Mouse (Mus musculus) layer of hippocampus, adult 18-20 months (tissue): ENCODE measurements around the gene Med23. TPM values are rescaled to one million over a fixed set of nuclear protein-coding genes. Genes with fewer than 3 reads are reported as not detected.

ENCODE experiments used
- DNase-seq, 2 experiments: peaks; one replicate each; pipeline ENCODE4 v3.0.0; 2022; ENCODE audit warnings: low spot score in 2 of 2
- long read RNA-seq: library from polyadenylated mRNA; stranded (forward); transcript quantifications from one replicate; pipeline ENCODE4 v2.0.0, GENCODE M21; 2021
- total RNA-seq, 2 experiments: library from RNA; stranded (reverse); gene quantifications; 2 replicates each; pipeline ENCODE4 v1.2.3; 2021

Gene Med23
- 10 to 100 TPM; 29.7 to 34.0 TPM for total RNA-seq
- long read RNA-seq, full-length matches to known transcripts: 9 of 17 reads
- long read RNA-seq, partial matches to known transcripts: 8 of 17 reads
- long read RNA-seq, other reads (novel, unspliced or antisense): 0 of 17 reads

DNA sequence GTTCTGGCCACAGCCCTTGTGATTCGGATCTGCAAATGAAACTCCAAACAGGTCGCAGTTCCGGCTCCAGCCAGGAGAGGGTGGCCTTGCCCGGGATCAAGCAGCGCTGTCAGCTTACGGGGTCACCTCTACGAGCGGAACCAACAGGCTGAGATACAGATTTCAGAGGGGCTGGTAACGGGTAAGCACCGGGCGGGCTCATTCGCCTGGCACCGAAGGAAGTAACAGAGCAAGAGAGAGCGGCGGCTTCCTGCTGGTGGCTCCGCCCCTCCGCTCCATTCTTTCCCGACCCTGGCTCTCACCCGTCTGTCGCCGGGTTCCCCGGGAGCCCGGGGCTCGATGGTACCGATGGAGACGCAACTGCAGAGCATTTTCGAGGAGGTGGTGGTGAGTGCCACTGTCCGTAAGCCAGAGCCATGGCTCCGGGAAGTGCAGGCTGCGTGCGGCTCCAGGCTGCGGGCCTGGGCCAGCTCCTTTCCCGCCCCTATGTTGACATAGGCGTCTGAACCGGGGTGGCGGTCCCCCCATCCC, at the start of gene Med23:
Gene Med23, plus strand, starts transcription at position 227 of the 531 bp plus-strand sequence.
- peak; percentile 97 to 100 for DNase-seq

DNA sequence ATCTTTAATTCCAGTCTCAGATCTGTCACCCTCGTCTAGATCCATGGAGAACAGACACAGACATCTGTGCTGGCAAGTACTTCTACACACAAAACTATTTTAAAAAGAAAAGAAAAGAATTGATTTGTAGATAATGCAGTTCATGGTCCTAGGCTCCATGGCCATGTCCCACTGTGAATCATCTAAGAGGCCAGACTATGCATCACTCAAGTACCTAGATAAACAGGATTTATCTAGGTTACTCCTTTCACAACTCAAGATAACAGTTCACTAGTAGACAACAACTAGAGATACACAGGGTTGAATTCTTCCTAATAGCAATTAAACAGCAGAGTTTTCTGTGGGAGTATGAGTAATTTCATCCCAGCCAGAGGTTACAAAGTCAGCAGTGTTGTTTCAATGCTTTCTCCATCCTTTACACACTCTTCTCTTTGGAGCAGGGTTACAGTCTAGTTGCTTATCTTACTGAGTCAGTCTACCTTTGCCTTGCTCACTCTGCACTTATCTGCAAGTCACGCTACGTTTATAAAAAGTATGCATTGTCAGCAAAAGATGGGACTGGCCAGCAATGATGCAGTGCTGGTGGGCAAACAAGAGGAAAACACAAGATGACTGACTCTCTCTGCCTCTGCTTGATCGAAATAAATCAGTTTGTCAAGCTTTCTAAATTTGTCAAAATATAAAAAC, 47.7 kb upstream of the Med23 start:
- no peak for DNase-seq

DNA sequence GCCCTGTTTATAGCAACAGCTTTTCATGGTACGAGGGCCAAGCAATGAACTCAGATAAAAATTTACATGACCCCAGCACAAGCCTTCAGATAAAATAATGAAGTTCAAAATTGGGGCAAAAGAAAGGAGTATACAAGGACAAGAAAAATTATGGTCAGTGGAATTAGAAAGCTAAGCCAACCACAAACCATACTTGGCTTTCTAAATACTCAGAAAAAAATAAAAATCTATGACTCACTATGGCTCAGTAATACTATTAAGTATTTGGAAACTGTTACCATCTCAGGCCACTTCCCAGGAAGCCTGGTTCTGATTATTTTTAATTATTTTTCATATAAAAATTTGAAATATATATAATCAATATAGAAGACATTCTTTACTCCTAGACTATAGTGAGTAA, 46.9 kb upstream of the Med23 start:
- no peak for DNase-seq

DNA sequence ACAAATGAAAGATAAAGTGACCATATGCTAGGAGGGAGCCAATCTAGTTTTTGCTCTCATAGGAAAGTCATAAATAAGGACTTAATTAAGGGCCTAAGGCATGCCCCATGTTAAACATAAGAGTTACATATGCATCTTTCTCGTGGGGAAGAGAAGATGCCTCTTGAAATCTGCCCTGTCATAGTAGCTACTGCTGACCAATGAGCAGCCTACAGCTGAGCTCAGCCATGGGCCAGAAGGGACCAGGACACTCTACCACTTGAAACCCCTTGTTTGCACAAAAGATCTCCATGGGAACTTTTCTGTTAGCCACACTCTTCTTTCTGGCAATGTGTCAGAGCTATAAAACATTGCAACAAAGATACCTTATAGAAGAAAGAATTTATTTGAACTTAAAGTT, 46.5 kb upstream of the Med23 start:
- no peak for DNase-seq

DNA sequence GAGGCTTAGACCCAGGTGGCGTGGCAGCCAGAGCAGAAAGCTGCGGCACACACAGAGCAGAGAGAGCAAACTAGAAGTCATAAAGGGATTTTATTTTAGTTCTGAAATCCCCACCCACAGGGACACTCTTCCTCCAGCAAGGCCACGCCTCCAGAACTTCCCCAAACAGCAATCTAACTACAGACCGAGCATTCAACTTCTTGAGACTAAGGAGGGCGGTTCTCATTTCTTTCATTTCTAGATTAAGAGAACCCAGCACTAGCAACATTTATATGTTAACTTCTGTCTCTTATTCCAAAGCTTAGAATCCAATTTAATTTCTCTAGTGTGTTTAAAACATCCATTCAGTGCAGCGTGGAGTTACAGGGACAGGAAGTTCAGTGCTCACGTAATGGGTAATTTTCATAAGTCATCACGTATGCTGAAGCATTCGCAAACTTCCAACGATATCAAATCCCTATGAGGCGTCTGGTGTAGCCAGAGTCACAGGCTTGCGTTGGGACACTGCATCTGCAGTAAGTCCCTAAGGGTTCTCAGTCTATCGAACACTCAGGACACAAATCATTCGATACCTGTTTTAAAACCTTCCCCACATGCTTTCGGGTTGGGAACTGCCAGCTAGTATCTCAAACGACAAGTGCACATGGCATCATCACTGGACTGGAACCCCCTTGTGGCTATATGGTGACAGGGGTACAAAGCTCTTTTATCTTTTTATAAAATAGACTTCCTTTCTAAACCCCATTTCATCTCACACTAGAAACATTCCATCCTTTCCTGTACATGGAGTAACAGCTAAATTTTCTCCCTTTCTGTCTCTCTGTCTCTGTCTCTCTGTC, 45.9 kb upstream of the Med23 start:
- DNase-seq: no peak

DNA sequence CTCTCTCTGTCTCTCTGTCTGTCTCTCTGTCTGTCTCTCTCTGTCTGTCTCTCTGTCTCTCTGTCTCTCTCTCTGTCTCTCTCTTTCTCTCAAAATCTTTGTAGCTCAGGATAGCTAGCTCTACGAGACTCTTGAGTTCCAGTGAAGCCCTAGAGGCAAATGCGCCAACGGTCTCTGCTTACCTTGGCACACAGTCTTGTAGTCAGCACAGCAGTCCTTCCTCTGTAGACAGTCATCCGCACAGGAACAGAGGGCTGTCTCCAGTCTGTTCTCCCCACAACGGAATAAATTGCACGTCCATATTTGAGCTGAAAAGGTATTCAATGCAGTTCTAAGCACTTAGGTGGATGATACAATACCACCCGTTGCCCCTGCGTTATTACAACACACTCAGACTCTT, 45.2 kb upstream of the Med23 start:
- DNase-seq: no peak

DNA sequence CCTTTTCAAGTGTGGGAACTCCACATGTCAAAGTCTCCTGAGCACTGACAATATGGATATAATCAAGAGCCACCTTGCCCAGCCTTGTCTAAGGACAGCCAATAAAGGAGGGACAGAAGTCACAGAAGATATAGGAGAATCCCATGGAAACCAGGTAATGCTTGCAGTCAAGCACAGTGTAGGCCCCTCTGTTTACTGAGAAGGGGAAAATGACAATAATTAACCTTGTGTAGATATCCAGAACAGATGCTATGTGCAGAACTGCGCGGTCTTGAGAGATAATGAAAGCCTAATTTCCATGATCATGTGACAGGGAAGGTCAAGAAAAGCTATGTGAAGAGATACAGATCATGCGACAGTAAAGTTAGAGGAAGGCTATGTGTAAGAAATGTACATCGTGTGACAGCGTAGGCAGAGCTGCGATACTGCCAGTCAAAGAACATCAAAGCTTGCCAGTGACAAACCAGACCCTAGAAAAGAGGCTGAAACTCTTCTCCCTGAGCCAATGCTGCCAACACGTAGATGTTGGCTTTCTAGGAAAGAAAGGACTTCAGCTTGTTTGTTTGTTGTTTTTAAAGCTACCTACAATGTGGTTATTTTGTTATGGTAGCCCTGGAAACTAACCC, 44.2 kb upstream of the Med23 start:
- no peak for DNase-seq

DNA sequence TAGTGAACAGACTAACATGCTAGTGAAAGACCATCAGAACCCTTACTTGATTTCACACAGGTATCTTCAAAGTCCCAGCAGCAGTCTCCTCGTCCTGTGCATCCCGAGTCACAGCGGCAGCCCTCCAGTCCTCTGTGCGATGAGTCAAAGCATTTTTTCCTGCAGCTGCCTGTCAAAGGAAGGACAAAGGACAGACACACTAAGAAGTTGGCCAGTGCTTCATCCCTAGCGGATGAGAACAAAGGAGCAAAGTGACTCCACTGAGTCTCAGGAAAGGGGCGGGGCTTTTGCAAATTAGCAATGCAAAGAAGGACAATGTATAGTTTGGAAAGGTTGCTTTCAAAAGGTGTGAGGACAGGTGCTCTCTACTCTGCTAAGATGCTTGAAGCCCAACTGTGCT, 43.7 kb upstream of the Med23 start:
- DNase-seq: no peak

DNA sequence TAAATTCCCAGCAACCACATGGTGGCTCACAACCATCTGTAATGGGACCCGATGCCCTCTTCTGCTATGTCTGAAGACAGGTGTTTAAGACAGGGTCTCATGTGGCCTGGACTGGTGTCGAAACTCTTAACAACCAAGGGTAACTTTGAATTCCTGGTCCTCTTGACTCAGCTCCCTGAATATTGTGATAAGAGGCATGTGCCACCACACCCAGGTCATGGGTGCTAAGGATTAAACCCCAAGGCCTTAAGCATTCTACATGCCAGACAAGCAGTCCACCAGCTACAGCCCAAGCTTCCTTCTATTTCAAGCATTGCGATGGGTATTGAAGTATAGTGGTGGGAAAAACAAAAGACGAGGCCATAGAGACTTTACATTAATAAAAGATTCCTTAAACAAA, 41.6 kb upstream of the Med23 start:
- DNase-seq: no peak

DNA sequence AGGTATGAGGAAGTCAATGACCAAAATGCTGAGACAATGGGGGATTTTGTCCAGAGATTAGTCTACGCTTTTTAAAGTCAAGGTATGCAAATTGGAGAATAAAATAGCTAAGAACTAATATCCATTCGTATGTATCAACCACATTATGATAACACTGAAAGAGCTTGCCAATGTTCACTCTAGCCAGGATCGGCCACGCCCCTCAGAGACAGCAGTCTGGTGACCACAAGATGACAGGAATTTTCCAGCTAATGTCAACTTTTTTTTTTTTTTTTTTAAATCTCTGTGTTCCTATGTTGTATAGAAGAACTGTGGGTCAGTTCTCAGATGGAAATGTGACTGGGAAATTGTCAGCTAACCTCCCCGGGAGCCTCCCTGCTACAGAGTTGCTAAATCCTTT, 39.3 kb upstream of the Med23 start:
- DNase-seq: no peak

DNA sequence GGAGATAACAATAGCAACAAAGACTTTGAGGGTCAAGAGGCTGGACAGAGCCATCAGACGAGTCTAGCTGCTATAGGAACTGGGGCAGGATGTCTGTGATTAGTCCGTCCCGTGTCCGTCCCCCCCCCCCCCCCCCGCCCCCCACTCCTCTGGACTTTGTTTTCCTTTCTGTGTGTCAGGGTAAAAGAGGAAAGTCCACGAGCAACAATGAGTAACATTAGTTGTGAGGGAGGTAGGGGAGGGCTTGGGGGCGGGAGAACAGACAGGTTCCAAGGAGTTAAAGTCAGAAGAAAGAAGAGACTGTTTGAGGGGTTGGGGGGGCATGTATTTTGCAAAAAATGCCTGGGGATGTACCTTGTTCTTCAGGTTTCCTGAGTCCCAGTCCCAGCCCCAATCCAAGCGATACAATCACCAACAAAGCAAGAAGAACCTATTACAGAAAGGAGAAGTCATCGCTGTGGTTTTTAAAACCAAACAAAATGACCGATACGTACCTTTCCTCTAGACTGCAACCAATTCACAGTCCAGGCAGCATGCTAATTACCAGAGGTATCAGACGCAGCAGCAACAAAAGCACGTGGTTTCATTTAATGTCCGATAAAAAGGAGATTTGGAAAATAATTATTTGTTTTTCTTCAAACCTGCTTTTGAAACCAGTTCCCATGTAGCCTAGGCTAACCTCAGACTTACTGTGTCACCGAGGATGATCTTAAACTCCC, 38.2 kb upstream of the Med23 start:
- DNase-seq: no peak

DNA sequence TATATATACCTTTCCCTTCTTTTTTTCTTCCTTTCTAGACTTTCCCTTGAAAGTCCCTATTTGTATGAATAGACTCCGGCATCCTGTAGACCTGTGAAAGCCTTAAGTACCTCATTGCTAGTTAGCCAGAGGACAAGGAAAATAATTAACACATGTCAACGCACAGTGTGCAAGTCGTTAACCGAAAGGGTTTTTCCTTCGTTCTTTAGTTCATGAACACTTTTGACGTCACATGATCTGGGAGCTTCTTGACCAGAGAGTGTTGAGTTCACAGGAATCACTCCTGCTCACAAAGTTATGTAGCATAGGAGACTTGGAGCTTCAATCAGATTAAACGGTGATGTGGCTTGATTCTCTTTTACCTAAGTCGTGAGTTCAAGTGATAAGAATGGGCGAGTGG, 37.5 kb upstream of the Med23 start:
- DNase-seq: no peak

DNA sequence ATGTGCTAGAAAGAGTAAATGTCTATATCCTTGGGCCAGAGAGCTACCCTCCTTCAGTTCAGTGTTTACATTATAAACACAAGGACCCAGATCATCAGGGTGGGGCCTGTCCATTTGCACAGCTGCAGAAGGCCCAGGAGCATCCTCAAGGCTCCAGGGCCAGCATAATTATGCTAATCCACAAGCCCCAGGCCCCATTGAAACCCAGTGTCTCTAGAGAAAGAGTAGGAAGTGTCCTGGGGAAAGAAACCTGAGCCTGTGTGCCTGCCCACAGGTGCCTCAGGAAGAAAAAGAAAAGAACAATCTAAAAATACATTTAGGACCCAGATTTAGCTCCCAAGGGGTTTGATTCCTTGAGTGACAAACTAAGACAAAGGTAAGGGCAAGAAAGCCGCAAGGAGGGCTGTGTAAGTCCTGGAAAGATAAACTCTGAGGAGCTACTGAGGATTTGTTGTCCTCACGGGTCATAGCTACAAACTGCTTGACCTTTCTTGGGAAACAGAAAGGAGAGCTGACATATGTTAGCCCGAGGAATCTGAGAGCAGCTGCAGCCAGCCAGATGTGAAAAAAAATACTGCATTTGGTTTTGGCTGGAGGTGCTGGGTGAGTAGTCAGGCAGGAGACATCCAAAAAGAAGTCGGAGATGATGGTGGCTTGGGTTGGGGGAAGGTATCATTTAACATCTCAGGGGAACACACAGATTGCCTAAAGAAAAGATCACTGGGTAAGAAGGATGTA, 35.0 kb upstream of the Med23 start:
- DNase-seq: no peak

DNA sequence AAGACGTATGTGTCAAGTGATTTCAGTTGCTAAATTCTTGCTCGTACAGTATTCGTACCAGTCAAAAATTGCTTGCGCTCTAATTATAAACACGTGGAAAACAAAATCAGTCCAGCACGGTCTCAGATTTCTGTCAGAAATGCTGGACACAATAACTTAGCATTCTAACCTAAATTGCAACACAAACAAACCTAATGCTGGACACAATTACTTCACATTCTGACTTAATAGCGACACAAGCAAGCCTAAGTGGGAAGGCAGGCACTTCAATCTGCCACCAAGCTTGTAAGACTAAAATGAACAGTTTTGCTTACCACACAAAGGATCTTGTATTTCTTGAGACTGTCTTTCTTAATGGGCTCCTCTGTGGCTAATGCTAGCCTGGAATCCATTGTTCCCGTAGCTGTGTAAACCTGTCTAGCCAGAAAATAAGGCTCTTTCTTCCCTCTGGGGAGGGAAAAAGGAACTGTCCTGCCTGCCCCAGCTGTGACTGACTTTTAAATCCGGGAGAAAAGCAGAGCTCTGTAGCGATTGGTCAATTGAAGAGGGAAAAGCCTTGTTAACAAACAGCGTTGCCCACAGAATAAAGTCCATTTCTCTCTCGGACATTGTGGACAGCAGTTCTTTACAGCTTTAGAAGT, 34.0 kb upstream of the Med23 start:
- no peak for DNase-seq

DNA sequence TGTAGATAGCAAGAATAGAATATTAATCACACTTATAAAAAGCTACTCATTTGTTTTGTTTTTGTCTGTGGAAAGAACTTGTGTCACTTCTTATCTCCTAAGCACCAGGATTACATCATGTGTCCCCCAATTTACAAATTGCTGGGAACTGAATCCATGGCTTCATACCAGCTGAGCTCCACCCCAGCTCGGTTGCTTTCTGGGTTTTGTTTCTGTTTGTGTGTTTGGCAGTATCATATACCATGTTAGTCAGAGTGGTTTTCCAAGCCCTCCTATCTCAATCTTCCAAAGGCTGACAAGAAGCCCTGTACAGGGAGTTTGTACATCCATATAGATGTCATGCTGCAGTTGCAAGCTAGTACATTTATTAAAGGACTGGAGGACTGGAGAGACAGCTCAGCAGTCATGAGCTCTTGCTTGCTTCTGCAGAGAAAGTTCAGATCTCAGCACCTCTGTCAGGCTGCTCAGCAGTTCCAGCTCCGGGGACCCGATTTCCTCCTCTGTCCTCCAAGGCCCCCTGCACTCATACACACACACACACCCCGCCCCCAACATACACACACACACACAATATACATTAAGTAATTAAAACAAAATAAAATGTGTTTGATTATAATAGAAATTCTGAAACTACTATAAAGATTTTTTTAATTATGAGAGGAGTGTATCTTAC, 33.3 kb upstream of the Med23 start:
- DNase-seq: no peak

DNA sequence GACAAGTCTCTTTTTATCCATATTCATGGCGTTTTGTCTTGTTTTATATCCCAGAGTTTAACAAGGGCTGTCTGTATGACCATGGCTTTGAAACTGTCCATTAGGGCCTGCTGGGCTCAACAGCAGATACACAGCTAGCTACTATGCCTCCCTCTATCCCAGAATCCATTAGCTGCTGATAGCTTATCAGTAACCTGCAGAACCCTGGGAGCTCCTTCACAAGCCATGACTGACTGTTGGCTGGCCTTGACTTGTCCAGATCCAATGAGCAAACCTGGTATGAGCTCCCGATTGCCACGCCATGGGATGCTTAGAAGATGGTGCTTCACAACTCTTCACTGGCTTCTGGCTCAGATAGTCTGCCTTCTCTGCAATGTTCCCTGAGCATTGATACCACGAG, 29.0 kb upstream of the Med23 start:
- DNase-seq: no peak

DNA sequence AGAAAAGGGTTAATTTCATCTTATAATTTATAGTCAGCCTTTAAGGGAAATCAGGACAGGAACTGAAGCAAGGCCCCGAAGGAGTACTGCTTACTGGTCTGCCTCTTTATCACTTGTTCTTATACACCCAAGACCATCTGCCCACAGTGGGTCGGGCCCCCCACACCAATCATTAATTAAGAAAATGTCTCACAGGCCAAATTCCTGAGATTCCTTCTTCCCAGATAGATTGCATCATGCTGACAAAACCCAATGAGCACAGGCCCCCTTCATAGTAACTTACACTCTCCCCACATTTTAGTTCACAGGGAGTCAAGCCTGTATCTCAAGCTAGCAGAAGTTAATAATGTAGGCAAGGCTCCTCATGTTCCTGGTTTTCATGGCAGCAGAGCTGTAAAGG, 27.8 kb upstream of the Med23 start:
- DNase-seq: no peak

DNA sequence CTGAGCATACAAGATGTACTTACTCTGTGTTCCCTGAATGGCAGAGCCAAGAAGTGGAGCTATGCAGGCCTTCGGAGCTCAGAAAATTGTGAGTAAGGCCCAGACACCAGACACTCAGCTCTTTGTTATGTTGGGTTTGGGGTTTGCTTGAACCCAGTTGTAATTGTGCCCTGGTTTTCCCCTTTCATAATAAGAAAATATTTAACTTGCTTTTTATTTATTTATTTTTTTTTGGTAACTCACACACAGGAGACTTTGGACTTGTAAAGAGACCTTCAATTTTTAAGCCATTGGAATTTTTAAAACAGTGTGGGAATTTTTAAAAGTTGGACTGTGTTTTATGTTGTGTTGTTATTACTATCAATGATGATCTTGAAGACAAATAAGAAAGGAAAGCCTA, 27.1 kb upstream of the Med23 start, which contains the start of gene Enpp3:
Gene Enpp3, minus strand, starts transcription at position 148 of the 400 bp plus-strand sequence.
- no peak for DNase-seq

DNA sequence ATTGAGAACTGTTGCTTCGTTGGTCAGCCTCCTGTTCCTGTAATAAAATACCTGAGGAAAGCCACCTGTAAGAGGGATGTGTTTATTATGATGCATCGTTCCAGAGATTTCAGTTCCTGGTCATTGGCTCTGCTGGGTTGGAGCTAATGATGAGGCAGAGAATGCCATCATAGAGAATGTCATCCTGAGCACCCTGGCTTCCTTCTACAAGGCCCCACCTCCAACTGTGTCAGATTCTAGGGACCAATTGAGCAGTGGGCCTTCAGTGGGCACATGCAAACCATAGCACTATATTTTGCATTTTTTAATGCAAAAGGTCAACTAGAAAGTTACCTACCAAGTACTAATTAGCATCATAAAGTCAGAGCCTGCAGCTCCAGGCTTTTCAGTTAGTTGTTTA, 6.6 kb upstream of the Med23 start:
- no peak for DNase-seq
